ENCODE assay signal across 12 mouse cellular contexts in the genomic region with DNA sequence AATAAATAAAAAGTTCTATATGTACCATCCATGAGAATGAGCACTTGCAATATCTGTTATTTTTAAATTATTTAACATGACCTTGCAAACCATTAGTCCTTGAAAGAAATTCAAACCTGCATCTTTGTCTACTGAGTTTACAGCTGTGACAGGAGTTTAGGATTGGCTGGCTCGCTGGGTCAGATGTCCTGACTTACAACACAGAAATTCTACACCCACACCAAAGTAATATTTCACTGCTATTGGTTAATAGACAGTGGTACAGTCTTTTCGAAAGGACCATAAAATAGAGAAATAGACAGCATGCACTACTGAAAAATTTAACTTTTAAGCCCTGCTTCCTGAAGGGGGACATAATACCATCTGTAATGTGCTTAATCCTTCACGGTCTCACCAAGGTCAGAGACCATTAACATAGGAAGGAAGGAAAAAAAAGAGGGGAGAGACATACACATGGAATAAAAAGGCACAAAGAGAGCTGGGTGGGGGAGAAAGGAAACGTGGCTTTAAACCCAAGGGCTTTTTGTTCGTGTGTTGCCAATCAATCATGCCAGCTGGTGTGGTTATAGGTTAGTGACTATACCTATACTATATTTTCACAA.
"Had no signal": no experiment of that assay in that cellular context is flagged by ENCODE, and none has a peak within 500 bp of the region (broad histone marks: within the 10 kb centered on the region; RNA-seq: fewer than 3 reads in every experiment).

No protein-coding gene starts in this region.

- H3K27me3 ChIP-seq: intestine, embryonic 15.5 days had no signal

- DNase-seq: kidney, adult 18-20 months; kidney, postnatal 10 days; kidney, postnatal 4 days; lung, adult 18-20 months; right cerebral cortex, adult 18-20 months; right cerebral cortex, postnatal 4 days; spleen, adult 18-20 months; thymus, adult 18-20 months; thymus, postnatal 14 days had no signal

- H3K27ac ChIP-seq: intestine, embryonic 15.5 days; layer of hippocampus, adult 2 months; liver, embryonic 14.5 days had no signal

- H3K9me3 ChIP-seq: intestine, embryonic 15.5 days had no signal

- H3K4me2 ChIP-seq: intestine, embryonic 15.5 days had no signal

- H3K36me3 ChIP-seq: intestine, embryonic 15.5 days had no signal

- H3K4me1 ChIP-seq: intestine, embryonic 15.5 days had no signal

- H3K9ac ChIP-seq: intestine, embryonic 15.5 days; liver, embryonic 14.5 days had no signal

- H3K4me3 ChIP-seq: intestine, embryonic 15.5 days; layer of hippocampus, adult 2 months had no signal

- ATAC-seq: intestine, embryonic 15.5 days had no signal
